Mouse (Mus musculus) kidney, adult 2 months (tissue): Measurements from ENCODE around the gene Gm13103. TPM values are rescaled to one million over a fixed set of nuclear protein-coding genes. Genes with fewer than 3 reads are reported as not detected.
"Not testable (repeated sequence)": the region's sequence is repeated elsewhere in the genome, so short reads cannot be mapped to it uniquely, and the experiment has no call there.

Source experiments
- DNase-seq: peaks from one replicate; pipeline ENCODE4 v3.0.0; 2021
- H3K27ac ChIP-seq: fragments of 200-500 bp; 2 replicates; pipeline ENCODE4 v1.5.1; 2012; ENCODE audit warnings: low read depth, low read length, control low read depth, inconsistent platforms; ENCODE audit not compliant: insufficient read depth
- H3K27me3 ChIP-seq: fragments of 200-500 bp; replicated peaks from 2 replicates; pipeline ENCODE4 v1.6.1; 2012; ENCODE audit warnings: mild to moderate bottlenecking, moderate library complexity, low read length, inconsistent platforms; ENCODE audit not compliant: control insufficient read depth, insufficient read depth
- H3K36me3 ChIP-seq: fragments of 200-500 bp; 2 replicates; pipeline ENCODE4 v1.6.1; 2012; ENCODE audit warnings: mild to moderate bottlenecking, moderate library complexity, low read length, inconsistent platforms; ENCODE audit not compliant: control insufficient read depth, insufficient read depth
- H3K4me1 ChIP-seq: fragments of 200-500 bp; 2 replicates; pipeline ENCODE4 v1.6.1; 2011; ENCODE audit warnings: low read length; ENCODE audit not compliant: control insufficient read depth, insufficient read depth
- H3K4me3 ChIP-seq: fragments of 200-500 bp; 2 replicates; pipeline ENCODE4 v1.5.1; 2011; ENCODE audit warnings: mild to moderate bottlenecking, low read depth, low read length, control low read depth; ENCODE audit not compliant: insufficient read depth
- CTCF ChIP-seq: fragments of 200-500 bp; conservative IDR thresholded peaks from 2 replicates; pipeline ENCODE4 v1.5.1; 2011; ENCODE audit warnings: low read depth, mild to moderate bottlenecking, control low read depth, low read length, moderate library complexity, mixed read lengths; ENCODE audit not compliant: insufficient read depth, insufficient read length
- POLR2A ChIP-seq: fragments of 200-500 bp; IDR thresholded peaks from one replicate; pipeline ENCODE4 v1.6.1; 2011; ENCODE audit warnings: low read depth, low read length, control low read depth
- WGBS: fragments of 180-500 bp; shearing (Covaris S2); methylation state at CpG from one replicate; pipeline ENCODE4 v1.1.7; 2018; 5-methylcytosine and 5-hydroxymethylcytosine counted together
- polyA plus RNA-seq: library from polyadenylated mRNA; depleted of rRNA; stranded (reverse); fragments of >200 nt; gene quantifications from 2 replicates; pipeline ENCODE4 v1.2.3, GENCODE M21; 2012; rRNA removed

Gene Gm13103
- not detected in 2 replicates for polyA plus RNA-seq

GRCm38 (mm10) chr4:143846197-143846596, at the start of gene Gm13103:
Gene Gm13103, plus strand, starts transcription at chr4:143846497.
- H3K27me3 ChIP-seq, H3K36me3 ChIP-seq, H3K27ac ChIP-seq, H3K4me1 ChIP-seq, DNase-seq, H3K4me3 ChIP-seq: not testable (repeated sequence)

GRCm38 (mm10) chr4:143815993-143816392, 30.3 kb upstream of the Gm13103 start, which contains the start of gene Gm13084:
Gene Gm13084, minus strand, starts transcription at chr4:143816093.
- TF ChIP-seq POLR2A (no peak), CTCF (no peak)
- DNase-seq = no peak
- 79% methylated on average over 2 of the region's 2 CpGs for WGBS

GRCm38 (mm10) chr4:143882371-143882770, 36.1 kb downstream of the Gm13103 start:
- H3K27ac ChIP-seq = not testable (repeated sequence)
- 83% methylated on average over 1 of the region's 1 CpGs for WGBS

More at GRCm38 (mm10) chr4:143815993-143816392, 30.3 kb upstream of the Gm13103 start, which contains the start of gene Gm13084:
- Histone ChIP-seq H3K36me3 (no peaks in the 10 kb centered on the region), H3K4me1 (no peaks in the 10 kb centered on the region), H3K27ac (no peak within 1 kb of the TSS), H3K4me3 (no peak within 1 kb of the TSS), H3K27me3 (no peaks in the 10 kb centered on the region)

GRCm38 (mm10) chr4:143894406-143894805, 48.1 kb downstream of the Gm13103 start:
- not testable (repeated sequence) for DNase-seq, H3K27me3 ChIP-seq, H3K4me1 ChIP-seq, H3K36me3 ChIP-seq, H3K27ac ChIP-seq, H3K4me3 ChIP-seq
- 76% methylated on average over 3 of the region's 3 CpGs for WGBS

More at GRCm38 (mm10) chr4:143882371-143882770, 36.1 kb downstream of the Gm13103 start:
- peak; percentile 49 for DNase-seq
- H3K4me1 ChIP-seq, H3K4me3 ChIP-seq, H3K36me3 ChIP-seq, H3K27me3 ChIP-seq: not testable (repeated sequence)

- H3K4me1 ChIP-seq, DNase-seq, H3K27me3 ChIP-seq, H3K36me3 ChIP-seq, H3K4me3 ChIP-seq, H3K27ac ChIP-seq: not testable (repeated sequence)
- WGBS = 88% methylated on average over 1 of the region's 1 CpGs
These were observed 54.0 kb downstream of the Gm13103 start, which contains the start of gene Pramef6 for GRCm38 (mm10) chr4:143900280-143900679. Gene Pramef6, minus strand, starts transcription at chr4:143900380.

Other genes starting within 250 kb of the Gm13103 start
- not detected in 2 replicates for gene Gm13083, start 231.5 kb upstream of the Gm13103 start, polyA plus RNA-seq
- not detected in 2 replicates for gene Gm13088, start 189.3 kb upstream of the Gm13103 start, polyA plus RNA-seq
- gene Gm13089, start 143.8 kb upstream of the Gm13103 start, polyA plus RNA-seq = not detected in 2 replicates
- gene Gm13078, start 127.0 kb upstream of the Gm13103 start, polyA plus RNA-seq = not detected in 2 replicates
- not detected in 2 replicates for gene Gm13023, start 57.1 kb upstream of the Gm13103 start, polyA plus RNA-seq
- gene Gm13084, start 30.4 kb upstream of the Gm13103 start, polyA plus RNA-seq = not detected in 2 replicates
- not detected in 2 replicates for gene Pramef6, start 53.9 kb downstream of the Gm13103 start, polyA plus RNA-seq
- gene Pramef25, start 104.5 kb downstream of the Gm13103 start, polyA plus RNA-seq = not detected in 2 replicates
- not detected in 2 replicates for gene Gm13101, start 120.5 kb downstream of the Gm13103 start, polyA plus RNA-seq
- not detected in 2 replicates for gene Pramef17, start 147.9 kb downstream of the Gm13103 start, polyA plus RNA-seq
- gene Pramel4, start 212.6 kb downstream of the Gm13103 start, polyA plus RNA-seq = not detected in 2 replicates